Mouse (Mus musculus): Measurements from ENCODE around the gene Cxcl1. TPM values are rescaled to one million over a fixed set of nuclear protein-coding genes. Genes with fewer than 3 reads are reported as not detected.
A peak's percentile ranks its signal among the peaks of the same experiment; 100 is the strongest.

Cxcl1 gene
- polyA plus RNA-seq, 1 experiment from 2014 or later: 0.64 TPM

DNA sequence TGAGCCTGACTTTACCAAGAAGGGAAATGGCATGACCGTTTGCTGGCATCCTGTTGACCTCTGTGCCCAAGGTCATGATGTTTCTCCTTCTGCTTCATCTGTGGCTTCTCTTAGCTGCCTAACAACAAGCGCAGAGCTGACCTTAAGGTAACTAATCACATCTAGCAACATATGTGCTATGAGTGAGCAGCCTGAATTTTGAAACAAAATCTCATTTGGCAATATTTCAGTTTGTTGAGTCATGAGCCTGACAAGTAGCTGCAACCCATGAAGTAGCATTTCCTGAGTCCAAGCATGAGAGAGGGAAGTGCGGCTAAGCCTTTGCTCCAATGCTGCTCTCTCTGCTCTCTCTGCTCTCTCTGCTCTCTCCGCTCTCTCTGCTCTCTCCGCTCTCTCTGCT, 9.4 kb upstream of the Cxcl1 start:
- Histone ChIP-seq H3K4me2 (ENCODE audit: low read length) (no peak overlapping the region), H3K4me3 (ENCODE audit: low read length) (no peak overlapping the region), H3K9ac (ENCODE audit: low read depth, low read length) (no peak overlapping the region), H3K36me3 (ENCODE audit: control insufficient read depth, insufficient read depth, low read length) (no peaks in the 10 kb centered on the region), H3K4me1 (ENCODE audit: control insufficient read depth, insufficient read depth, low read depth, low read length) (no peaks in the 10 kb centered on the region), H3K27ac (ENCODE audit: low read depth, low read length) (no peak overlapping the region), H3K27me3 (replicated peaks; ENCODE audit: control insufficient read depth, insufficient read depth, low read length) (no peaks in the 10 kb centered on the region), H3K9me3 (ENCODE audit: control insufficient read depth, low read length) (no peaks in the 10 kb centered on the region)
- no peak for ATAC-seq
- WGBS: 93% methylated on average over 5 of the region's 5 CpGs

DNA sequence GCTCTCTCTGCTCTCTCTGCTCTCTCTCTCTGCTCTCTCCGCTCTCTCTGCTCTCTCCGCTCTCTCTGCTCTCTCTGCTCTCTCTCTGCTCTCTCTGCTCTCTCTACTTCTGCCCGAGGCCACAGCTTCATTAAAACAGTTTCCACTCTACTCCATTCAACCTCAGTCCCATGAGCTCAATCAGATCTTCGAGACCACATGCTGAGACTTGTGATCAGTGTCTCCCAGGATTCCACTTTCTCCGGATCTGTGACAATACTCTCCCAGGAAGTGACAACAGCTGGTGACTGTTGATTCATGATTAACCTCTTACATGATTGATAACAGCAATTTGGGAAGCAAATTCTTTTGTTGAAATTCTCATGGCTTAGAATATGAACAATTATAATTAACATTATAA, 8.9 kb upstream of the Cxcl1 start:
- Histone ChIP-seq H3K36me3 (ENCODE audit: control insufficient read depth, insufficient read depth, low read length) (no peaks in the 10 kb centered on the region), H3K27me3 (replicated peaks; ENCODE audit: control insufficient read depth, insufficient read depth, low read length) (no peaks in the 10 kb centered on the region), H3K27ac (ENCODE audit: low read depth, low read length) (no peak overlapping the region), H3K9me3 (ENCODE audit: control insufficient read depth, low read length) (no peaks in the 10 kb centered on the region), H3K4me3 (ENCODE audit: low read length) (no peak overlapping the region), H3K4me2 (ENCODE audit: low read length) (no peak overlapping the region), H3K9ac (ENCODE audit: low read depth, low read length) (no peak overlapping the region), H3K4me1 (ENCODE audit: control insufficient read depth, insufficient read depth, low read depth, low read length) (no peaks in the 10 kb centered on the region)
- 74% methylated on average over 5 of the region's 5 CpGs for WGBS
- no peak for ATAC-seq

DNA sequence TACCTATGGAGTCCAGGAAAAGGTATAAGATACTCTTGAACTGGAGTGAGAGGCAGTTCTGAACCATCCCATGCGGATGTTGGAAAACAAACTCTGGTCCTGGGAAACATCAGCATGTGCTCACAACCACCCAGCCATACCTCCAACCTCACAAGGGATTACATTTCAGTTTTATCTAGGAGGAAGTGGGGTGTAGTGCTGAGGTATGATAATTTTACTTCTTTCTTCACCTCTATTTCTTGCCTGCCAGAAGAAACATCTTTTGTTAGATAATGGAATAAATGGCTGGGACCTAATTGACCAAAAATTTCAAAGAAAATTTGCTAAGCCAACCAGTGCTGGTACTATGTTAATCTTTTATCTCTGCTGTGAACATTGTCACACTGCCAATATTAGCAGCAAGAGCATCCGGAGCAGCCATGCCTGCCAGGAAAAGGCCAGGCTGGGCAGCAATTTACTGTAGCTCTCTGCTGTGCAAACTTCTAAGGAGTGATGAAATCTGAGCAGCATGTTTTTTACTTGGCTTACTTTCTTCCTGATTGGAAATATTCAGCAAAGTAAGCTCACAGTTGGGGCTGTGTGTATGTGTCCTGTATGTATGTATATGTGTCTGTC, 6.3 kb upstream of the Cxcl1 start:
- H3K27me3 ChIP-seq (replicated peaks; ENCODE audit: control insufficient read depth, insufficient read depth, low read length): no peaks in the 10 kb centered on the region
- H3K4me1 ChIP-seq (ENCODE audit: control insufficient read depth, insufficient read depth, low read depth, low read length): no peaks in the 10 kb centered on the region
- no peak for ATAC-seq
- H3K36me3 ChIP-seq (ENCODE audit: control insufficient read depth, insufficient read depth, low read length): no peaks in the 10 kb centered on the region
- WGBS: 56% methylated on average over 2 of the region's 2 CpGs
- H3K4me2 ChIP-seq (ENCODE audit: low read length): no peak overlapping the region
- H3K9me3 ChIP-seq (ENCODE audit: control insufficient read depth, low read length): no peaks in the 10 kb centered on the region
- H3K4me3 ChIP-seq (ENCODE audit: low read length): no peak overlapping the region
- H3K27ac ChIP-seq (ENCODE audit: low read depth, low read length): peak overlapping the region; percentile 12; the same call in 1 of the 2 replicates
- H3K9ac ChIP-seq (ENCODE audit: low read depth, low read length): no peak overlapping the region

DNA sequence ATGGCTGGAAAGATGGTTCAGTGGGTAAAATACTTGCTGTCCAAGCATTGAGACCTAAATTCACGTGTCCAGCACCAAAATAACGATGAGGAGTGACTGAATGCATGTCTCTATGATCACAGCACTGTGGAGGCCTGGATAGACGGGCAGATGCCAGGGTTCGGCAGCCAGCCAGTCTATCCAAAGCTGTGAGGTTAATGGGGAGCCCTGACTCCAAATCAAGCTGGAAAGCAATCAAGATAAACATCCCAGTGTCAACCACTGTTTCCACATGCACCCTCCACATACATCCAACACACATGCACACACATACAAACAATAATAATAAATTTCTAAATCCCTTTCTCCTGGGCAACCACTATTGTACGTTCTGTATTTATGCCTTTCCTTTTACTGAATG, 2.4 kb upstream of the Cxcl1 start:
- Histone ChIP-seq H3K4me2 (ENCODE audit: low read length) (no peak overlapping the region), H3K9ac (ENCODE audit: low read depth, low read length) (no peak overlapping the region), H3K27me3 (replicated peaks; ENCODE audit: control insufficient read depth, insufficient read depth, low read length) (no peaks in the 10 kb centered on the region), H3K27ac (ENCODE audit: low read depth, low read length) (no peak overlapping the region), H3K4me1 (ENCODE audit: control insufficient read depth, insufficient read depth, low read depth, low read length) (no peaks in the 10 kb centered on the region), H3K9me3 (ENCODE audit: control insufficient read depth, low read length) (no peaks in the 10 kb centered on the region), H3K4me3 (ENCODE audit: low read length) (no peak overlapping the region), H3K36me3 (ENCODE audit: control insufficient read depth, insufficient read depth, low read length) (no peaks in the 10 kb centered on the region)
- no peak for ATAC-seq
- 79% methylated on average over 5 of the region's 5 CpGs for WGBS

DNA sequence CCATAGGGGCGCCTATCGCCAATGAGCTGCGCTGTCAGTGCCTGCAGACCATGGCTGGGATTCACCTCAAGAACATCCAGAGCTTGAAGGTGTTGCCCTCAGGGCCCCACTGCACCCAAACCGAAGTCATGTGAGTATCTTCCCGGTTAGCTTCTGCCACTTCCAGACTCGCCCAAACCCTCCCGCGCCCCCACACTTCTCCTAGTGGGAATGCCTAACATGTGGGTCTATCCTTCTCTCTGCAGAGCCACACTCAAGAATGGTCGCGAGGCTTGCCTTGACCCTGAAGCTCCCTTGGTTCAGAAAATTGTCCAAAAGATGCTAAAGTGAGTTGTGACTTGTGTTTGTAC, 398 bp downstream of the Cxcl1 start:
- WGBS: 27% methylated on average over 10 of the region's 10 CpGs
- peak overlapping the region; percentile 96 for H3K4me2 ChIP-seq (ENCODE audit: low read length)
- no peaks in the 10 kb centered on the region for H3K4me1 ChIP-seq (ENCODE audit: control insufficient read depth, insufficient read depth, low read depth, low read length)
- H3K4me3 ChIP-seq (ENCODE audit: low read length): peak overlapping the region; percentile 56
- no peak overlapping the region for H3K27ac ChIP-seq (ENCODE audit: low read depth, low read length)
- no peaks in the 10 kb centered on the region for H3K27me3 ChIP-seq (replicated peaks; ENCODE audit: control insufficient read depth, insufficient read depth, low read length)
- no peaks in the 10 kb centered on the region for H3K36me3 ChIP-seq (ENCODE audit: control insufficient read depth, insufficient read depth, low read length)
- no peaks in the 10 kb centered on the region for H3K9me3 ChIP-seq (ENCODE audit: control insufficient read depth, low read length)
- peak; percentile 48 for ATAC-seq
- peak overlapping the region; percentile 64 for H3K9ac ChIP-seq (ENCODE audit: low read depth, low read length)

DNA sequence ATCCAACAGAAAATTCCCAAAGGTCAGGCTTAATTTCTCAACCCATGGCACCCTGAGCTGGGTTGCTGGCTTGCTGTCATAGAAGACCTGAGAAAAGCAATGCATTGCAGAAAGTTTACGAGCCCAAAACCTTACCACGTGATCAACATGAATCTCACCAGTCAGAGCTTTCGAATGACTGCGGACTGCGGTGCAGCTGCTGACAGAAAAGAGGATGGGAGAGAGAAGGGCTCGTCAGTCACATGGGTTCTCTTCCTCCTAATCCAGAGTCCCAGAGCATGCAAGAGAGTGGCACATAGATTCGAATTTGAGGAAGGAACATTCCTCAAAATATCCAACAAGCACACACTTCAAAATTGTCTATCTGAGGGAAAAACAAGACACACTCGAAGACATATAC, 3.2 kb downstream of the Cxcl1 start:
- Histone ChIP-seq H3K4me2 (ENCODE audit: low read length) (no peak overlapping the region), H3K4me3 (ENCODE audit: low read length) (no peak overlapping the region), H3K36me3 (ENCODE audit: control insufficient read depth, insufficient read depth, low read length) (no peaks in the 10 kb centered on the region), H3K9ac (ENCODE audit: low read depth, low read length) (no peak overlapping the region), H3K9me3 (ENCODE audit: control insufficient read depth, low read length) (no peaks in the 10 kb centered on the region), H3K27ac (ENCODE audit: low read depth, low read length) (no peak overlapping the region), H3K4me1 (ENCODE audit: control insufficient read depth, insufficient read depth, low read depth, low read length) (no peaks in the 10 kb centered on the region), H3K27me3 (replicated peaks; ENCODE audit: control insufficient read depth, insufficient read depth, low read length) (no peaks in the 10 kb centered on the region)
- ATAC-seq: no peak
- WGBS: 78% methylated on average over 8 of the region's 8 CpGs

DNA sequence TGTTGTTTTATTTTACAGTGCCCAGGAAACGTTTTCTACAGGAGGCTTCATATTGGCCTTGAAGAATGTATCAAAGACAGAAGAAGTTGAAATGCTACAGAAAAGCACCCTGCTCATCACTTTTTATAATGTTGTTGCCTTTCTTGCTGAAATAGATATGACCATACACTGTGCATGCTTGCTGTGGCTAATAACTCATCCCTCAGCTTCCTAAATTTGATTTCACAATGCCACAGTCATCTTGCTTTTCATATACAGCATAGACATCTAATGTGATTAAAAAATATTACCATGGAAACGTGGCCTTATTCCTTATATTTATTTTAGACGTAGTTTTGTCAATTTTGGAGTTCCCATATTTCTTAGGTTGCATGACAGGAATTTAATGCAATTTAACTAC, 6.4 kb downstream of the Cxcl1 start:
- Histone ChIP-seq H3K27ac (ENCODE audit: low read depth, low read length) (no peak overlapping the region), H3K27me3 (replicated peaks; ENCODE audit: control insufficient read depth, insufficient read depth, low read length) (no peaks in the 10 kb centered on the region), H3K36me3 (ENCODE audit: control insufficient read depth, insufficient read depth, low read length) (no peaks in the 10 kb centered on the region), H3K4me3 (ENCODE audit: low read length) (no peak overlapping the region), H3K9me3 (ENCODE audit: control insufficient read depth, low read length) (no peaks in the 10 kb centered on the region), H3K4me1 (ENCODE audit: control insufficient read depth, insufficient read depth, low read depth, low read length) (peaks cover 3% of the 10 kb centered on the region), H3K4me2 (ENCODE audit: low read length) (no peak overlapping the region), H3K9ac (ENCODE audit: low read depth, low read length) (no peak overlapping the region)
- 72% methylated on average over 3 of the region's 3 CpGs for WGBS
- ATAC-seq: no peak

DNA sequence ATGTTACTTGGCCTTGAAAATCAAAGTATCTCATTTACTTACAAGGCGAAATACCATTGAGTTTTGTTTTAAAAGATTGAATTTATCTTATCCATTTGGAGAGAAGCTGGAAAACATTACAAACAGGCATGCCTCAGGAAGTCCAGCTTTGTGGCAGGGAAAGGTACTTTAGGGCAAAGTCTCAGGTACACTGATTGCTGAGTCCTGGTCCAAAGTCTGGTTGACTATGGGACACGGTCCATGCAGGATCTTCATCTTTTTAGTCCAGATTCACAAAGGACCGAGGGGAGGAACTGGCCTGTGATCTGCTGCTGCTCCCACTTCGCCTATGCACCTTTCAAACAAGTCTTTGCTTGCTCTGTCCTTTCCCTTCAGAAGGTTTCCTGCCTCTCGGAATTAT, 8.3 kb downstream of the Cxcl1 start:
- no peak overlapping the region for H3K9ac ChIP-seq (ENCODE audit: low read depth, low read length)
- no peak overlapping the region for H3K27ac ChIP-seq (ENCODE audit: low read depth, low read length)
- no peak overlapping the region for H3K4me3 ChIP-seq (ENCODE audit: low read length)
- H3K9me3 ChIP-seq (ENCODE audit: control insufficient read depth, low read length): no peaks in the 10 kb centered on the region
- no peaks in the 10 kb centered on the region for H3K36me3 ChIP-seq (ENCODE audit: control insufficient read depth, insufficient read depth, low read length)
- peaks cover 6% of the 10 kb centered on the region for H3K27me3 ChIP-seq (replicated peaks; ENCODE audit: control insufficient read depth, insufficient read depth, low read length)
- 90% methylated on average over 5 of the region's 5 CpGs for WGBS
- peaks cover 8% of the 10 kb centered on the region for H3K4me1 ChIP-seq (ENCODE audit: control insufficient read depth, insufficient read depth, low read depth, low read length)
- ATAC-seq: no peak
- no peak overlapping the region for H3K4me2 ChIP-seq (ENCODE audit: low read length)

DNA sequence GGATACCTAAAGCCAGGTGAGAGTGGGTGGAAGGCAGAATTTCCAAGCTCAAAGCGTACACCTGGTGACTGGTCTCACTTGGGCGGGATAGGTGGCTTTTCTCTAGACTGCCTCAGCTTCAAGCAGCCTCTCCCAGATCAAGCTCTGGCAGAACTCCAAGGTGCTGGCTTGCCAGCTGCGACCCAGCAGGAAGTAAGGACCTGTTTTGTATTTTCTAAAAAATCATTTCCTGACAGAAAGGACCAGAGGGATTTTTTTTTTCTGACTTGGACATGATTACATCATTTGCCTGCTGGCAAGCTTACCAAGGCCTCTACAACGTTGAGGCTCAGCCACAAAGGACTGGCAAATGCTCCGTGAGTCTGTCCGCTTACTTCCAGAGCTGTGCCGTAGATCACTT, 9.1 kb downstream of the Cxcl1 start:
- H3K4me2 ChIP-seq (ENCODE audit: low read length): no peak overlapping the region
- no peak overlapping the region for H3K4me3 ChIP-seq (ENCODE audit: low read length)
- H3K27ac ChIP-seq (ENCODE audit: low read depth, low read length): no peak overlapping the region
- H3K9me3 ChIP-seq (ENCODE audit: control insufficient read depth, low read length): no peaks in the 10 kb centered on the region
- no peaks in the 10 kb centered on the region for H3K36me3 ChIP-seq (ENCODE audit: control insufficient read depth, insufficient read depth, low read length)
- peaks cover 8% of the 10 kb centered on the region for H3K4me1 ChIP-seq (ENCODE audit: control insufficient read depth, insufficient read depth, low read depth, low read length)
- H3K27me3 ChIP-seq (replicated peaks; ENCODE audit: control insufficient read depth, insufficient read depth, low read length): peaks cover 10% of the 10 kb centered on the region
- 46% methylated on average over 7 of the region's 7 CpGs for WGBS
- no peak for ATAC-seq
- H3K9ac ChIP-seq (ENCODE audit: low read depth, low read length): no peak overlapping the region

DNA sequence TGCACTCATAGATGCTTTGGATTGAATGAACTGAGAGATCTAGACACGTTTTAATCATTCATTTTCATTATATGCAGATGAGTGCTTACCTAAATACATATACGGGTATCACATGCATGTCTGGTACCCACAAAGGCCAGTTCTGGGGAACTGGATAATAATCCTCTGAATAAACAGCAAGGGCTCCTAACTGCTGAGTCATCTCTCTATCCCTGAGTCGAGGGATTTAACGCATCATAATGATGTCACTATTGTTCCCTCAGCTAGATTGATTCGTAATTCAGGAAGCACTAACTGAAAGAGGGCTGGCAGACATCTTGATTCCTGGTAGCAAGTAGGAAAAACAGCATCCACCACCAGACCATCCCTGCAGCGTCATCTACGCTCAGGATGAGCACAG, 9.6 kb downstream of the Cxcl1 start:
- Histone ChIP-seq H3K27me3 (replicated peaks; ENCODE audit: control insufficient read depth, insufficient read depth, low read length) (peaks cover 10% of the 10 kb centered on the region), H3K36me3 (ENCODE audit: control insufficient read depth, insufficient read depth, low read length) (no peaks in the 10 kb centered on the region), H3K4me2 (ENCODE audit: low read length) (no peak overlapping the region), H3K27ac (ENCODE audit: low read depth, low read length) (no peak overlapping the region), H3K9ac (ENCODE audit: low read depth, low read length) (no peak overlapping the region), H3K4me3 (ENCODE audit: low read length) (no peak overlapping the region), H3K9me3 (ENCODE audit: control insufficient read depth, low read length) (no peaks in the 10 kb centered on the region), H3K4me1 (ENCODE audit: control insufficient read depth, insufficient read depth, low read depth, low read length) (peaks cover 8% of the 10 kb centered on the region)
- no peak for ATAC-seq
- 68% methylated on average over 7 of the region's 7 CpGs for WGBS
